Mouse (Mus musculus) limb, embryonic 12.5 days (tissue): ENCODE data around the gene Man2b1. TPM values are rescaled to one million over a fixed set of nuclear protein-coding genes. Genes with fewer than 3 reads are reported as not detected.
A peak's percentile ranks its signal among the peaks of the same experiment; 100 is the strongest.

Source experiments
- ATAC-seq: fragments of 200-750 bp; cut with Nextera tagmentation; 2 replicates; pipeline ENCODE4 v1.8.0; 2017; ENCODE audit warnings: low read depth, moderate TSS enrichment; ENCODE audit not compliant: insufficient number of reproducible peaks, insufficient read depth, low FRiP score, low TSS enrichment
- H3K27ac ChIP-seq: fragments of 300-500 bp; sonication (generic); 2 replicates; pipeline ENCODE4 v1.5.1; 2016; ENCODE audit warnings: mild to moderate bottlenecking, moderate library complexity
- H3K27me3 ChIP-seq: fragments of 300-500 bp; sonication (generic); 2 replicates; pipeline ENCODE4 v1.6.1; 2016; ENCODE audit warnings: mild to moderate bottlenecking, moderate library complexity
- H3K36me3 ChIP-seq: fragments of 300-500 bp; sonication (generic); 2 replicates; pipeline ENCODE4 v1.6.1; 2016; ENCODE audit warnings: mild to moderate bottlenecking, moderate library complexity
- H3K4me1 ChIP-seq: fragments of 300-500 bp; sonication (generic); replicated peaks from 2 replicates; pipeline ENCODE4 v1.6.1; 2016
- H3K4me2 ChIP-seq: fragments of 300-500 bp; sonication (generic); 2 replicates; pipeline ENCODE4 v1.6.1; 2016; ENCODE audit warnings: mild to moderate bottlenecking, moderate library complexity
- H3K4me3 ChIP-seq: fragments of 300-500 bp; sonication (generic); replicated peaks from 2 replicates; pipeline ENCODE4 v1.5.1; 2016; ENCODE audit warnings: mild to moderate bottlenecking
- H3K9ac ChIP-seq: fragments of 300-500 bp; sonication (generic); replicated peaks from 2 replicates; pipeline ENCODE4 v1.6.1; 2016; ENCODE audit warnings: mild to moderate bottlenecking, moderate library complexity
- H3K9me3 ChIP-seq: fragments of 300-500 bp; sonication (generic); 2 replicates; pipeline ENCODE4 v1.6.1; 2016; ENCODE audit warnings: mild to moderate bottlenecking, moderate library complexity
- WGBS: fragments of 180-500 bp; shearing (Covaris S2); methylation state at CpG from one replicate; pipeline ENCODE4 v1.1.7; 2016; 5-methylcytosine and 5-hydroxymethylcytosine counted together
- polyA plus RNA-seq: library from polyadenylated mRNA; unstranded; fragments of >200 nt; fragmentation: Nextera tagmentation; extraction: Ambion mirVana; gene quantifications from 2 replicates; pipeline ENCODE4 v1.2.1, GENCODE M21; 2016

Man2b1 gene
- polyA plus RNA-seq = 24.2 and 28.4 TPM in 2 replicates

DNA sequence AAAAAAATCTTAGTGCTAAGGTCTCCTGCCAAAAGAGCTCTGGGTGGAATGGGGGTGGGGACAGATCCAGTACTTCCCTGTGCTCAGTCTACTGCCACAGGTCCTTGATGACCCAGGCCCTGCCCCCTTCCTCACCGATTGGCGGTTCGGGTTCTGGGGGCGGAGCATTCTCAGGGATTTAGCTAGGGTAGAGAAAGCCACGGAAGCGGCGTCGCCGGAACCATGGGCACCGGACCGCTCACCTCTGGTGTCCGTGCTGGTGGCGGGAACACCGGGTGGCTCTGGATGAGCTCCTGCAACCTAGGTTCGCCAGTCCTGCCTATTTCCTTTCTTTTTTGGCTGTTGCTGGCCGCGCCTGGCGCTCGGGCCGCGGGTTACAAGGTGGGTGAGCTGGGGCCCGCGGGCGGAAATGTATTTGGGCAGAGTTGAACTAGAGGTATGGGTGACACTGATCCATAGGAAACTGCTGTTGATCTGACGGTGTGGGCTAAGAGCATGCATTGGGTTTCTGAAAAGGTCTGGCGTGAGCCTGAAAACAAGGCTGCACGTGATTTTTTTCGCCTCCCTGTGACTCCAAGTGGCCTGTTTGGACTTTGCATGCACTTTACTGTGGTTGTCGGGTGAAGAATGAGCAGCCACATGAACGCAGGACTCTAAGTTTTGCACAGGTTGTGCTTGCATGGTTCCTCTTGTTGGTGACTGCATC, at the start of gene Man2b1:
Man2b1 (plus strand) TSS at position 163 of the 706 bp plus-strand sequence.
- Histone ChIP-seq H3K9me3 (no peaks in the 10 kb centered on the region), H3K4me3 (peak within 1 kb of the TSS; percentile 66), H3K36me3 (peaks cover 37% of the 10 kb centered on the region), H3K4me2 (peak within 1 kb of the TSS; percentile 85), H3K27ac (0 out of 2 replicates have a peak within 1 kb of the TSS, but pooled peaks have one; percentile 35), H3K27me3 (no peaks in the 10 kb centered on the region), H3K4me1 (peaks cover 28% of the 10 kb centered on the region), H3K9ac (peak within 1 kb of the TSS; percentile 70)
- peak; percentile 57; the same call in 1 of the 2 replicates for ATAC-seq
- 2% methylated on average over 30 of the region's 30 CpGs for WGBS

DNA sequence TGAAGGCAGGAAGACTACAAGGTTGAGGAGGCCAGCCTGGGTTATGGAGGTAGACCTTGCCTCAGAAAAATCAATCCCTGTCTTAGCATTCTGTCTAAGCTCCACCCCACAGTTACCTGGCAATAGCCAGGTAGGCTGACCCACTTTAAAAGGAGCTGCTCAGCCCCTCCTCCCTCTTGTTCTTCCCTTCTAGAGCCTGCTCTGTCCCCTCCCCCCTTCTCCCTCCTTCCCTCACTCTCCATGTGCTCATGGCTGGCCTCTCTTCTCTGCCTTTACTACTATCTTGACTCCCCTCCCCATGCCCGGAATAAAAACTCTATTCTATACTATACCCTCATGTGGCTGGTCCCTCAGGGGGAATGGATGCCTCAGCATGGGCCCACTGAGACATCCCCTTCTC, 49.2 kb upstream of the Man2b1 start:
- Histone ChIP-seq H3K9me3 (no peaks in the 10 kb centered on the region), H3K27ac (no peak overlapping the region), H3K4me3 (no peak overlapping the region), H3K9ac (no peak overlapping the region), H3K27me3 (no peaks in the 10 kb centered on the region), H3K36me3 (peaks cover 51% of the 10 kb centered on the region), H3K4me1 (peaks cover 29% of the 10 kb centered on the region), H3K4me2 (no peak overlapping the region)
- no peak for ATAC-seq
- WGBS = 38% methylated on average over 1 of the region's 1 CpGs

DNA sequence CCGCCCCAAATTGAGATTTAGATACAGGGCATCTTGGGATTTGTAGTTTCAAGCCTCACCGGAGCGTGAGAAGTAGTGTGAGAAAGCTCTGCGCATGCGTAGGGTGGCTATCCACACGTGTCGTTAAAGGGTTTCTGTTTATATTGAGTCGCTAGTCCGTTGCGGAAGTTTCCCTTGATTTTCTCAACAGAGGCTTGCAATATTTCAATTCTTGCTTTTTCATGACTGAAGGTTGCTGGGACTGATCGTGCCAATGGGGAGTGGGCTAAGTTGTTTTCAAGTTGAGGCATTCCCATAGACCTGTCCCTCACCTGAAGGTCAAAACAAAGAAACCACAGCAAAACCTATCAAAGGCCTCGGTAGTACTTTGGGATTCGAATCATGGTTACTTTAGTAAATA, 48.3 kb upstream of the Man2b1 start:
- H3K27me3 ChIP-seq = no peaks in the 10 kb centered on the region
- peak overlapping the region; percentile 88 for H3K4me2 ChIP-seq
- peaks cover 44% of the 10 kb centered on the region for H3K36me3 ChIP-seq
- WGBS = 6% methylated on average over 12 of the region's 13 CpGs
- peaks cover 28% of the 10 kb centered on the region for H3K4me1 ChIP-seq
- peak overlapping the region; percentile 78 for H3K4me3 ChIP-seq
- H3K27ac ChIP-seq = peak overlapping the region; percentile 100
- no peak for ATAC-seq
- no peaks in the 10 kb centered on the region for H3K9me3 ChIP-seq
- peak overlapping the region; percentile 73; the same call in 1 of the 2 replicates for H3K9ac ChIP-seq

DNA sequence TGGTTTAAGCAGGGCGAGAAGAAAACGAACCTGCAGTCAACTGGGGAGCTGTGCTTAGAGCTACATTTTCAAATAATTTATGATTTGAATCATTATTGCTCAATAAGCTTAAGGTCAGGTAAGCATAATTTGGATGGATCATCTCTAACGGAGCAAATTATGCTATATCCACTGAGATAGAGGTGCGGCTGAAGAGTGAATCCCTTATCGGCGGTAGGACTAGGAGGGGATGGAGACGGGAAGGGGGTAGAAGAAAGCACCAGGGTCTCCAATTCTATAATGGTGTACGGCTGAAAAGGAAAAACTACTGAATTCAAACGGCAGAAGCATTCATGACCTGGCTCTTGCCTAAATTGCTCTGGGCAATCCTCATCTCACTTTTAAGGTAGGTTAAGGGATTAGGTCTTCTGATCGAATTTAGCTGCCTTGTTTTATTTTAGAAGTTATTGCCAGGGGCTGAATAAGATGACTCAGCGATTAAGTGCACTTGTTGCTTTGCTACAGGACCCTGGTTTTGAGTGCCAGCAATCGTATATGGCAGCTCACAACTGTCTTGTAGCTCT, 47.8 kb upstream of the Man2b1 start:
- Histone ChIP-seq H3K9me3 (no peaks in the 10 kb centered on the region), H3K36me3 (peaks cover 44% of the 10 kb centered on the region), H3K27me3 (no peaks in the 10 kb centered on the region), H3K4me1 (peaks cover 28% of the 10 kb centered on the region), H3K4me2 (peak overlapping the region; percentile 88), H3K4me3 (peak overlapping the region; percentile 78), H3K27ac (peak overlapping the region; percentile 100), H3K9ac (peak overlapping the region; percentile 73)
- WGBS = 7% methylated on average over 12 of the region's 12 CpGs
- no peak for ATAC-seq

DNA sequence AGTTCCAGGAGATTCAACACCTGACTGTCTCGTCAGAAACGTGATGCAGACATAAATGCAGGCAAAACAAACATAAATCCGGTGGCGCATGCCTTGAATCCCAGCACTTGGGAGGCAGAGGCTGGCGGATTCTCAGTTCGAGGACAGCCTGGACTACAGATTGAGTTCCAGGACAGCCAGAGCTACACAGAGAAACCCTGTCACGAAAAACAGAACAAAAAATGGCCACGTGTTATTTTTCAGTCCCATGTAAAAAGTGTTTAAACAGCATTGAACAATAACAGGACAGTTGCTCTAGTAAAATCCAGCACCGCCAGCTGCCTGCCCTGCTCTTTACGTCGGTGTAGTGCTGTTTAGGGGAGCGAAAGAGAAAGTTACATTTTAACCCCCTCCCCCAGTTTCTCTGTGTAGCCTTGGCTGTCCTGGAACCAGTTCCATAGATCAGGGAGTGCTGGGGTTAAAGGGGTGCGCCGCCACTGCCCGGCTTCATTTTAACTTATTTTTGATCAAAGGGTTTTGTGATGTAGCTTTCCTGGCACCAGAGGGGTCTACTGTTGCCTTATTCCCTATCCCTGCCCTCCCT, 47.3 kb upstream of the Man2b1 start:
- 1% methylated on average over 15 of the region's 15 CpGs for WGBS
- Histone ChIP-seq H3K4me2 (peak overlapping the region; percentile 88), H3K4me1 (peaks cover 28% of the 10 kb centered on the region), H3K27me3 (no peaks in the 10 kb centered on the region), H3K9ac (peak overlapping the region; percentile 73), H3K4me3 (peak overlapping the region; percentile 78), H3K9me3 (no peaks in the 10 kb centered on the region), H3K36me3 (peaks cover 44% of the 10 kb centered on the region), H3K27ac (peak overlapping the region; percentile 100)
- no peak for ATAC-seq

DNA sequence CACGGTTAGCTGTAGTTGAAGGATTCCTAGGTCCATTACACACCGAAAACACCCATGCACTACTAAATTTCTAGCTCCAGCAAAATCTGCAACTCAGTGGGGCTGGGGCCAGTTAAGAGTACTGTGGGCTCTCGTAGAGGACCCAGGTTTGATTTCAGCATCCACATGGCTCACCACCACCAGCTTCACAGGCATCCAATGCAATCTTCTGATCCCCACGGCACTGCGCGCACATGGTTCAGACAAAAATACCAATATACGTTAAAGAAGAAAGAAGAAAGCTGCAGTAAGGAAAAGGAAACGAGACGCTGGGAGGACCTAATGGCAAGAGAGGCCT, 46.7 kb upstream of the Man2b1 start:
- H3K9me3 ChIP-seq = no peaks in the 10 kb centered on the region
- H3K9ac ChIP-seq = peak overlapping the region; percentile 73
- H3K4me1 ChIP-seq = peaks cover 28% of the 10 kb centered on the region
- peaks cover 45% of the 10 kb centered on the region for H3K36me3 ChIP-seq
- under 1% methylated on average over 9 of the region's 9 CpGs for WGBS
- no peaks in the 10 kb centered on the region for H3K27me3 ChIP-seq
- H3K4me3 ChIP-seq = peak overlapping the region; percentile 78
- peak overlapping the region; percentile 88 for H3K4me2 ChIP-seq
- peak overlapping the region; percentile 100 for H3K27ac ChIP-seq
- peak; percentile 23; the same call in 1 of the 2 replicates for ATAC-seq

DNA sequence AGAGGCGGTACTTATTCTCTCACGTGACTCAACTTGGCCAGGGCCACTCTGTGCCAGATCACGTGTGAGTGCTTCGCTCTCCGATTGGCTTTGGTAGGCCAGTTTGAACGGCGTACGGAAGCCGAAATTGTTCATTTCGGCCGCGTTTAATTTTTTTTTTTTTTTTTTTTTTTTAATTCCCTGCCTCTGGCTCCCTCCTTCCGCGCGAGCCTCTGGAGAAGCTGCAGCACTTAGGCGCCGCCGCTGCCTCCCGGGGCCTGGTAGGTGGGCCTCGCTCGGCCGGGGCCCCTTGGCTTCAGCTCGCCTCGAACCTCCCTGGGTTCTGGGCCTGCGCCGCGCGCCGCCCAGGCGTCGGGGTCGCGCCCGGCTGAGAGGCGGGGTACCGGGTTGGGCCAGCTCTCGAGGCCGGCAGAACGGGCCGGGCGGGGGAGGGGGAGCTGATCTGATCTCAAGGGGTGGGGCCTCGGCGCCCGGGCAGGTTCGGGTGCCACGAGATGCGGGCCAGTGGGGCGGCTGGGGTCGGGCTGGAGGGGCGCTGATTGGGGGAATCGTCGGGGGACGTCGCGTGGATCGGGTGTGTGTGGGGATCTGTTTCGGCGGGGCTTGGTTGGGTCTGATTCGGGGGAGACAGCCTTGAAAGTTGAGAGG, 46.2 kb upstream of the Man2b1 start, which contains the start of gene Tnpo2:
Tnpo2 (plus strand) TSS at position 198 of the 648 bp plus-strand sequence.
- WGBS = under 1% methylated on average over 59 of the region's 59 CpGs
- ATAC-seq = peak; percentile 87
- peak within 1 kb of the TSS; percentile 92 for H3K9ac ChIP-seq
- peak within 1 kb of the TSS; percentile 93 for H3K4me2 ChIP-seq
- peak within 1 kb of the TSS; percentile 100 for H3K27ac ChIP-seq
- no peaks in the 10 kb centered on the region for H3K27me3 ChIP-seq
- peaks cover 28% of the 10 kb centered on the region for H3K4me1 ChIP-seq
- peaks cover 45% of the 10 kb centered on the region for H3K36me3 ChIP-seq
- H3K4me3 ChIP-seq = peak within 1 kb of the TSS; percentile 78
- H3K9me3 ChIP-seq = no peaks in the 10 kb centered on the region

DNA sequence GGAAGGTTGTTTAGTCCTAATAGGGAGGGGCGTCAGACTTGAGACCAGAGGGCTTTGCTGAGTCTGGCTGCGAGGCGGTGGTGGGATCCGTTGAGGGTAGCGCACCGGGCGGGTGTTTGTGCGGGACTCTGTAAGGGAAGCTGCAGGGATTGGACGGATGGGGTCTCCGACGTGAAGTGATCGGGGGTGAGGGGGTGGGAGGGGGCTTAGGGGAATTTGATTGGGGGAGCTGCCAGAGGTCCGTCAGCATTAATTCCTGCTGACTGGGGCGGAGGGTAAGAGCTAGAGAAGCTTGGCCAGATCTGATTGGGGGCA, 45.7 kb upstream of the Man2b1 start:
- WGBS = 2% methylated on average over 14 of the region's 14 CpGs
- peaks cover 45% of the 10 kb centered on the region for H3K36me3 ChIP-seq

DNA sequence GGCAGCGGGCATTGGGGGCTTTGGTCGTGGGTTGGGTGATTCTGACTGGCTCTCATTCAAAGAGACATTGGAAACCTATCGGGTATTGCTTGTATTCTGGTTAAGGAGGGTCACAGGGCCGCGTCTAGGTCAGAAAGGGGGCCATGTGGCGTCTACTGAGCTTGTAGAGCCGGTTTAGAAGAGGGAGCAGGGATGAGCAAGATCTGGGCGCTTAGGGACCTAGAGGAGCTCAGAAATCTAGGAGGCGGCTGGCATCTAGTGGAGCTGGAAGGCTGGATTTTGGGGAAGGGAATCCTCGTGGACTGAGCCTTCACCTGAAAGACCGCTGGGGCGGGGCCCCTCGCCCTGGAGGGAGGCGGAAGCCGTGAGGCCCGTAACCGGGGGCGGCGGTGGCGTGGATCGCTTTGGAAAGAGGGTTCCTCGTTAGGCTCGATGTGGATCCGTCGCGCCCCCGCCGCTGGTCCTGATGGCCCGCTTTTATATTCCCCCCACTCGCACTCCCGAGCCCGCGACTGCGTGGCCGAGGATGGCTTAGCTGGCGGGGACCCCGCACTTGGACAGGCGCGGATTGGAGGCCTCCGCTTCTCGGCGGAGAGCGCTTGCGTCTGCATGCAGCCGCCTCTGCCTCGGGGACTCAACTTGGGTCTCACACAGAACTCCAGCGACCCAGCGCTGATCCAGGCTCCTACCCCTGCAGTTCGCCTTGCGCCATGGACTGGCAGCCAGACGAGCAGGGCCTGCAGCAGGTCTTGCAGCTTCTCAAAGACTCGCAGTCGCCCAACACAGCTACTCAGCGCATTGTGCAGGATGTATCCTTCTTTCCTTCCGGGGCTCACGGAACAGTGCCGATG, 45.2 kb upstream of the Man2b1 start:
- Histone ChIP-seq H3K27me3 (no peaks in the 10 kb centered on the region), H3K9me3 (no peaks in the 10 kb centered on the region), H3K27ac (peak overlapping the region; percentile 100), H3K36me3 (peaks cover 45% of the 10 kb centered on the region), H3K4me1 (peaks cover 28% of the 10 kb centered on the region), H3K4me2 (peak overlapping the region; percentile 93), H3K9ac (peak overlapping the region; percentile 92), H3K4me3 (peak overlapping the region; percentile 78)
- under 1% methylated on average over 57 of the region's 57 CpGs for WGBS
- peak; percentile 11; the same call in 1 of the 2 replicates for ATAC-seq

More for the DNA sequence above, 45.7 kb upstream of the Man2b1 start:
- Histone ChIP-seq H3K27ac (peak overlapping the region; percentile 100), H3K9ac (peak overlapping the region; percentile 92), H3K4me1 (peaks cover 28% of the 10 kb centered on the region), H3K4me3 (peak overlapping the region; percentile 78), H3K27me3 (no peaks in the 10 kb centered on the region), H3K4me2 (peak overlapping the region; percentile 93), H3K9me3 (no peaks in the 10 kb centered on the region)
- ATAC-seq = peak; percentile 77

DNA sequence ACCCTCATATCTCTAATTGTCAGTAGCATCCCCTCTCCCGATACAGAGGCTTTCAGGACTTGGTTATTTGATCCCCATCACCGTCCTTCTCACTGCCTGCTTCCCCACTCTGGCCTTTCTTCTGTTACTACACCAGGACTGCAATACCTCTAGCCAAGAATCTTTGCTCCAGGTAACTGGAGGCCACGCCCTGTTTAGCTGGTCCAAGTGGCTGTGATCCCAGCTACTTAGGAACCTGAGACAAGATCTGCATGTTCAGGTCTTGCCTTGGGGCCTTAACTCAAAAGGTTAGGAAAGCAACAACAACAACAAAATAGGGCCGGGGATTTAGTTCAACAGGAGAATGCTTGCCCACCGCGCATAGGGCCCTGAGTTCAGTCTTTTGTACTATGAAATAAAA, 39.5 kb upstream of the Man2b1 start:
- H3K4me1 ChIP-seq = peaks cover 7% of the 10 kb centered on the region; the same call in 1 of the 2 replicates
- 87% methylated on average over 6 of the region's 6 CpGs for WGBS

More for the DNA sequence above, 39.5 kb upstream of the Man2b1 start:
- no peak for ATAC-seq
- peaks cover 89% of the 10 kb centered on the region for H3K36me3 ChIP-seq
- H3K9ac ChIP-seq = no peak overlapping the region
- H3K27ac ChIP-seq = no peak overlapping the region
- no peaks in the 10 kb centered on the region for H3K9me3 ChIP-seq
- H3K4me3 ChIP-seq = no peak overlapping the region
- H3K4me2 ChIP-seq = no peak overlapping the region
- H3K27me3 ChIP-seq = no peaks in the 10 kb centered on the region
